Mouse (Mus musculus) lung, postnatal 36 days (tissue): Measurements from ENCODE around the gene Gp1bb.

Experiments used
- DNase-seq: peaks from one replicate; pipeline ENCODE4 v3.0.0; 2022; ENCODE audit warnings: mixed read lengths

Gp1bb gene

GRCm38 (mm10) chr16:18622019-18622418 is at the start of gene Gp1bb:
Gene Gp1bb (minus strand): TSS chr16:18622403.
- no peak for DNase-seq

DNA sequence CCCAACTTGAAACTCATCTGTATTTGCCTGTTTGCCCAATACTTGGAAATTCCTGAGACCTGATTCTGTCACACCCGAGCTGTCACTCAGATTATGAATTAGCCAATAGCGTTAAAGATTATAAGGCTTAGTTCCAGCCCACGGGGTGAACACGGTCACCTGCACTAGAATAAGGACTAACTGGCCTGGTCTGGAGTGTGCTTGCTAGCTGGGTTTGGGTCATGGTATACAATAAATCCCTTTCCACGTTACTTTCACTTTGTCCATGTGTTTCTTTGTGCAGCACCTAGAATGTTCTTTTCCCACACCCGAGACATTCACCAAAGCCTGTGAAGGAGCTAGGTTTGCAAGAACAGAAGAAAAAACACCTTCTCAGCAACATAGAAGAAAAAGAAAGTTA is 47.7 kb upstream of the Gp1bb start:
- no peak for DNase-seq

DNA sequence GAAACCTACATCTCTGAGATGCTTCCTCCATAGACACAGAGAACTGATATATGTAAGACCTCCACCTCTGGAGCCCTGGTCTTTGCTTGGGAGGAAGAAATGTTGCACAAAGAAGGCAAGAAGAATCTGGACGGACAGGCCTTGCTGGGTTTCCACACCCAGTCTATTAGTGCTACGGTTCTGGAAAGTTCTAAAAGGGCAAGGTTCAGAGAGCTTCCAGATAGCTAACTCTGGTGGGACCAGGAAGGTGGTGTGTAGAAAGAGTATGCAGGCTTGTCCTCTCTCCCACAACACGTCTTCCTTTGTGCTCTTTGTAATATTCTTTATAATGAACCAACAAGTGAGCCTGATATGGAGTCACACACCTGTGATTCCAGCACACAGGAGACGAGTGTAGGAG is 36.4 kb upstream of the Gp1bb start:
- no peak for DNase-seq

GRCm38 (mm10) chr16:18655372-18656098 is 33.3 kb upstream of the Gp1bb start:
- DNase-seq, result no peak

DNA sequence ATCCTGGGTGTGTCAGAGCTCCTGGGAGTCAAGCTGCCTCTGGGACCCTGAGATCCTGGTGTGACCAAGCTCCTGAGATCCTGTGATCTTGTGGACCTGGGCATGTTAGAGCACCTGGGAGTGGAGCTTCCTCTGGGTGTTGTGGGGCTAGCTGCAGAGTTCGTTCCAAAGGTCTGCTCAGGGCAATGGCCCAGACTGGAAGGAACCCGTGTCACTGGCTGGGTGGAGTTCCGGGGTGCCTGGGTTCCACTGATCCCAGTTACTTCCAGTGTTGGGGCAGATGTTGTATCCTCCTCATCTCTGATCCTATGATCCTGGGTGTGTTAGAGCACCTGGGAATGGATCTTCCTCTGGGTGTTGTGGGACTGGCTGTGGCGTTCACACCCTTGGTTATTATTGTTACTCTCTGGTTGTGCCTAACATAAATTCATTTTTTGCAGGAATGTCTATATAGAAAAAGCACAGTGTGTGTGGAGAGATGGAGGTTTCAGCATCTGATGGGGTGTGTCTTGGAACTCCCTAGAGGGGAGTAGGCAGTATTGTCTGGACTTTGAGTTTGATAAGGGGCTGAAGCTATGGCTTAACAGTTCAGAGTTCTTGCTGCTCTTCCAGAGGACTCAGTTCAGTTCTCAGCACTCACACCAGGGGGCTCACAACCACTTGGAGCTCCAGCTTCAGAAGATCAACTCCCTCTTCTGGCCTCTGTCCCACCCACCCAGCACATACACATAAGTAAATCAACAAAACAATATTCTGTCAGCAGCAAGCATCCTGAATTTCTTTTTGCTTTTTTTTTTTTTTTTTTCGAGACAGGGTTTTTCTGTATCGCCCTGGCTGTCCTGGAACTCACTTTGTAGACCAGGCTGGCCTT is 31.3 kb upstream of the Gp1bb start:
- no peak for DNase-seq

DNA sequence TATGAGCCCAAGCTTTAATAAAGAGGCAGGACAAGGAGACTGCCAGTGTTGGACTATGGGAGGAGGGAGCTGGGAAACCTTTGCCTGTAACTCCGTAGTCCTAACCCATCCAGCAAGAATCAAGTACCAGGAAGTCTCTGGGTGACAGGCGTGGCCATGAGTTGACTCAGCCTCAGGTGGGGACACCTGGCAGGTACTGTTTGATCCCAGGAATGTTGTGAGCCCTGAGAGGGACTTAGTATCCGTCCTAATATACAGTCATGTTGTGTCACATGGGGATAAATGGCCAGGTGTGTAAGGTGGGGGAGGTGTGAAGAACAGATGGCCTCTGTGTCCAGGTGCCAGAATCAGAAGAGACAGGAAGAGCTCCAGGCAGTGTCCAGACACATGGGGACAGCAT is 26.9 kb upstream of the Gp1bb start:
- no peak for DNase-seq

DNA sequence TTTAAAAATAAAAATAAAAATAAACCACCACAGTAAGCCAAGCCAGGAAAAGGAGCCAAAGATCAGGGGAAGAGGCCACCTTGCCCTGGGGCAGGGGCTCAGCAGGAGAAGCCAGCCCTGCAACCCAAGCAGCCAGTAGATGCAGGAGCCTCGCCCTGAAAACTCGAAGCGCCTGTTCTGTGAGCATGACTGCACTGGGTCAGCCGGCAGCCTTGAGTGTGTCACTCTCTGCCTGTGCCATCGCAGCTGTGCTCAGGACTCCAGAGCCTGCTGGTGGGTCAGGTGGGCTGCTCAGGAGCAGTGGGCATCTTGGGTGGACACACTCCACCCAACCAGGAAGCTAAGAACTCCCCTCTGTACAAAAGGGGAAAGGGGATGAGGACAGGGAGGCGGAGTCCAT is 23.1 kb upstream of the Gp1bb start:
- no peak for DNase-seq

GRCm38 (mm10) chr16:18644485-18644884 is 22.3 kb upstream of the Gp1bb start:
- DNase-seq, result no peak

DNA sequence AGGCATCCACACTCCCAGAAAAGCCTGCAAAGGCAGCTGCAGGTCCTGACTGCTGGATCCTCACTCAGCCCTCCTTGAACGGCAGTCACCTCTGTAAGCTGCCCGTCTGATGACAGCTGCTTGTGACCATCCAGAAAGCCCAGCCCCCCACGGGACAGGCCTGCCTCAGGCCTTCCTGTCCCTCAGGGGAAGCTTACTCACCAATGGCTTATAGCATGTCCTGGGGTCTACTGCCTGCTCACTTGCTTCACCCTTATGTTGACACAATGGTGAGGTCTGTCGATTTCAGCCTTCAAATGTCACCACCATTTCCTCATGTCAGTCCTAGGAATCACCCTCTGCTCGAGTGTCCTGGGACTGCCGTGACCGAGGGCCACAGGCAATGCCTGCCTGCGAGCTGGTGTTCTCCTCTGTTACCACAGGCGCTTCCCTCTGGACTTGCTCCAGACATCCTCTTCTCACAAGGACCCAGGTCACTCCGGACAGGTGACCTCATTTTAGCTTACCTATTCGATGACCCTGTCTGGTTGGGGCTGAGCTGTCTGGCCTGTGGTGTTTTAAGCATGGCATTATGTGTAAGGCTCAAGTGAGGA is 21.3 kb upstream of the Gp1bb start:
- no peak for DNase-seq

- no peak for DNase-seq
These were observed 20.7 kb upstream of the Gp1bb start for GRCm38 (mm10) chr16:18642897-18643296.

- DNase-seq, result no peak
These were observed 20.1 kb upstream of the Gp1bb start for GRCm38 (mm10) chr16:18642291-18642690.

DNA sequence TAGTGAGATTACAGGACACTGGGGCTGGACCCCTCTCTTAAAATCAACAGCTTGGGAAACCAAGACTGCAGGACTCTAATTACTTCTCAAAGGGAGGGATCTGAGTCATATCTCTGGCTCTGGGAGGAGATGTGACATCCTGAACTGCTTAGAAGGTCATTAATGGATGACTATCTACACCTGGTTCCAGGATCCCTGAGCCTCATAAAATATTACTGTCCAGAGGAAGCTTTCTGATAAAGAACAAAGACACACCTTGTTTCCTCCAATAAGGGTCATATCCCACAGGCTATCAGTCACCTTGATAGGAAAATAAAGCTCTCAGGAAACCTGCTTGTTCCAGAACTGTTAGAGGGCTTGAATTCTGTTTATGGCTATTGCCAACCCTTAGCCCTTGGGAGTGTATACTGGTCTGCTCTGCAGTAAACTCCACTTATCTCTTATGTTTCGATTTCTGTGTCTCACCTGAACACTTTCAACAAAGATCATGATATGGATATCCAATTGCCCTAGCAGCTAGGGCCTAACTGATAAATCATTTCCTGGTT is 17.3 kb upstream of the Gp1bb start:
- no peak for DNase-seq

DNA sequence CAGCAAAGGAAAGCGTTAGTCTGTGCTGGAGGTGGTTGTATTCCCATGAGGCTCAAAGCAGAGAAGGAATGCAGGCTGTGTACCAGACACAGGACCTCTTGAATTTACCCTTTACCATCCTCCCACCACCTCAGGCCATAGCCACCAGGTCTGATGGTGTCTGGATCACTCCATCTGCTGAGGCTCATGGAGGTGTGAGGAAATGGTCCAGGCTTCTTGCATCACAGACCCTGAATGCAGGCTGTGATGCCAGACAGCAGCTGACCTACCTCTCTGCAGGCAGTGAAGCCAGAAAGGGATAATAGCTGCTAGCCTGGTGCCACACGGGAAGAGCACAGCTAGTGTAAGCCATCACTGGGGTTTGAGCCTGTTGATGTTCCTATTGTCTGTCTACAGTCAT is 16.2 kb upstream of the Gp1bb start:
- DNase-seq, result no peak

DNA sequence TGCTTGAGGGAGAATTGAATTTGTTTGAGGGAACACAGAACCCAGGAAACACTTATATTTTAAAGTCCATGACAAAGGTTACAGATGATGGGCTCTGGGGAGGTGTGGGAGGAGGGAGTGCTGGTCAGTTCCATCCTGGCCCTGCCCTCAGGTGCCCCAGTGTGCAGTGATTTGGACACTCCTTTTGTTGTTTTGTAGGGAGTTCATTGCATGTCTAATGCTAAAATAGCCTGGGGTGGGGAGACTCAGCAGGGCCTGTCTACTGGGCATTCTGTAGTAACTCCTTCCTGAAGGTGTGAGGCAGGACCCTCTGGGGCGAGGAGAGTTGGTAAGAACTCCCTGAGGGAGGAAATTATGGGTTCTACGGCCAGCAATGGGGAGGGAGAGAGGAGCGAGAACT is 14.6 kb upstream of the Gp1bb start:
- no peak for DNase-seq

DNA sequence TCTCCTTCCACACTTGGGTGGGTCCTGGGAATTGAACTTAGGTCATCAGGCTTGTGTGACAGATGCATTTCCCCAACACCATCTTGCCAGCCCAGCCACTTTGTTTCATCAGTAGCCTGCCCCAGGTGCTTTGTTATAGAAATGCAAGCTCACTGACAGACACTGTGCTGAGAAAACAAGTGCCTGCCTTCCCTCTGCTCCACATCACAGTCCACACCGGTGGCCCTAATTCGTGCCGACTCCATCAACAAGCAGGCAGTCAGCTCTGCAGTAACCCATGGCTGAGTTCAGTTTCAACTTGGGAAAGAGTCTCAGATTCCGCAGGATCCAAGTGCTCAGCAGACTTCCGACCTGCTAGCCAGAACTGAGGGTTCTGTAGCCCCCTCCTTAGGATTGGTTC is 14.2 kb upstream of the Gp1bb start:
- no peak for DNase-seq

DNA sequence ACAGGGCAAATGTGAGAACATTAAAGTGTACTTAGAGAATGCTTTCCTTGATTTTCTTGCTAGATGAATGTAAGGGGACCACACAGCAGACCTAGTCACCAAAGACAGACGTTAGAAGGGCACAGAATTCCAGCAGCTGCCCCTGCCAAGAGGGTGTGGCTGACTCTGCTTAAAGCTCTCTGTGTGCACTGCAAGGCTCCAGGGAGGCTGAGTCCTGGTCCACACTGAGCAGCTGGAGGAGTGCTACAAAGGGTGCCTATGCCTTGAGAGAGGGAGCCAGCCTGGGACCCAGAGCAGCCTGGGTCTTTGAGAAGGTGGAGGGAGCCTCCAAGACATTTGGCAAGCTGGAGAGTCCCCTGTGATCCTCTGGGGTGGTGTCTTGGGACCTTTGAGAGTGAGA is 11.1 kb upstream of the Gp1bb start:
- DNase-seq, result no peak

DNA sequence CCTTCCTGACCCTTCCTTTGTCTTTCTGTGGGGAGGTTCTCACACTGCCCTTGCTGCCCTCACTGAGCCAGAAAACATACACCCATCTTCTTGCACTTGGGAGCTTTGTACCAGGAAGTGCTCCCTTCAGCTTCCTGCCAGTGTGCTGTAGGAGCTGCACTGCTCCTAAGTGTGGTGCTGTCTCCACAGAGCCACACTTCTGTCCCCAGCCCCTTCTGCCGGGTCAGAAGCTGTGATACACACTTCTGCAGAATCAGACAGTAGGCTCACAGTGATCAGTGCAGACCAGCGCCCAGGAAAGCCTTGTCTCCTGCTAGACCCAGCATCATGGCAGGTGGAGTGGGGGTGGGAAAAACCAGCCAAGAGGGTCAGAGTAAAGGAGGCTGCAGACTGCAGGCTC is 10.6 kb upstream of the Gp1bb start:
- DNase-seq, result no peak

DNA sequence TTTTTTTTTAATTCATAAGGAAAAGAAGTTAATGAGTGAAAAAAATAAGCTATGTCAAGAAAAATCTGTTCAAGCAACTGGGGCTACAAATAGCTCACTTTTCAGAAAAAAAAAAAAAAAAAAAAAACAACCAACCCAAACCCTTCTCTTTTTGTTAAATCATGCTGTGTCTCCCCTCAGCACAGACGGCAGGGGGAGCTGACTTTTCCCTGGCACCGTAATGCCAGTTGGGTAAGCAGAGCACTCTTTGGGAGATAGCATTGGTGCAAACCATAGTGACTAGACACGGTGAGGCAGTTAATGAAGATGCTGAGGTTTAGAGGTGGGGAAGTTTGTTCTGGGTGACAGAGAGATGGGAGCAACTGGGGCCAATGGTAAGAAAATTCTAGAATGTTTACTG is 9.9 kb upstream of the Gp1bb start:
- no peak for DNase-seq

GRCm38 (mm10) chr16:18631141-18631540 is 8.9 kb upstream of the Gp1bb start:
- DNase-seq, result no peak

DNA sequence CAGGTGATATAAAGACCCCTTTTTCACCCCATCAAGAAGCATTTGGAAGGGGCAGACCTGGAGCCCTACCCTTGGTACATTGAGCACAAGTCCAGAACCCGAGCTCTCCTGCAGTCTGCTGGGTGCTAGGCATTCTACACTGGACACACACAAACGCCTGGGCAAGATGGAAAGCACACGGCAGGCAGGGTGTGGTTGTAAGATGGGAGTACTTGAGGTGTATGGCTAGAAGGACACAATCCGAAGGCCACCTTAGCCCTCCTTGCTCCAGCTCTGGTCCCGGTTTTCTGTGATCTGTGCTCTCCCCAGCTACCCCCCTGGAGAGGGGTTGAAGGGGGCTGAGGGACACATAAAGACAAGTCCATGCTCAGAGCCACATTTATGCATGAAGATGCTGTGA is 8.1 kb upstream of the Gp1bb start:
- DNase-seq, result no peak

DNA sequence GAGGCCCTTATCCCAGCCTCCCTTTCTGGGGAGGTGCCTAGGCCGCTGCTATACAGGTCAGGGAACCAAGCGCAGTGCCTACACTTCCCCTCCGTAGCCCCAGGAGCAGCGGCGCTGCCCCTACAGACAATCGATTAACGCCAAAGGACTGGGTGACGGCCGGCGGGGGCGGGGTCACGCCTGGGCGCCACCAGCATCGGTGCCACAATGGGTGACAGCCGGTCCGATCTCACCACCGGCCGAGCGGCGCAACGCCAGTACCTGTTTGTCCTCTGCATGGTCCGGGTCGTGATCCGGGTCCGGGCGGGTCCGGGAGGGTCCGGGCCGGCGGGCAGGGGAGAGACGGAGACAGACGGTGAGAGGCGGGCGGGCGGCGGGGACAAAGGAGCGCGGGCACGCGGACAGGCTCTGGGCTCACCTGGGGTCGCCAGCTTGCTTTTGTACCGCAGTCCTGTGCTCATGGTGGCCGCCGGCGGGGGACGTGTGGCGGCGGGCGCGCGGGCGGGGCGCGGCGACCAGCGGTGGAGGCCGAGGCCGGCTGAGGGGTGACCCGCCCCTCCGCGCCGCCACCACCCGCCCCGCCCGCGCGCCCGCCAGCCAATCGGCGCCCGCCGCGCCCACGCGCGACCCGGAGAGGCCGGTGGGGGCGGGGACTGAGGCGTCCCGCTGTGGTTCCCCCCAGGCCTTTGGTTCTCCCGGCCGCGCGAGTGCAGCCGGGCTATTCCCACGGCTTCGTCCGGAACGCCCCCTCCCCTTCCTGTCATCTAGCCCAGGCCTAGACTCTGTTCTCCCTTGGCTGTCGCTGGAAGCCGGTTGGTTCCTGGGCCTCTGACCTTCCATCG is 7.4 kb upstream of the Gp1bb start, which contains the start of gene Sept5:
Sept5 (minus strand) TSS at position 565 of the 842 bp plus-strand sequence.
- DNase-seq, result peak; percentile 58

GRCm38 (mm10) chr16:18628948-18629340 is 6.7 kb upstream of the Gp1bb start:
- DNase-seq, result no peak
